Mouse (Mus musculus): ENCODE data around the gene Gm7030.
"Not testable (repeated sequence)": the region's sequence is repeated elsewhere in the genome, so short reads cannot be mapped to it uniquely, and the experiment has no call there.

GRCm38 (mm10) chr17:36092520-36092919 is 36.7 kb downstream of the Gm7030 start:
- not testable (repeated sequence) for TF ChIP-seq POLR2A (IDR thresholded peaks at IDR 0.05; ENCODE audit: low read depth, low read length); CTCF (IDR thresholded peaks at IDR 0.05; ENCODE audit: borderline replicate concordance, insufficient read depth, low read length)
